ENCODE assay signal across 8 mouse cellular contexts in genomic region chr2:170220443-170220842, GRCm38 (mm10).
DNase-seq lines count a peak whose midpoint lies in the region; ATAC-seq and TF ChIP-seq lines count a peak whose summit lies in the region.

No protein-coding gene starts in this region.

- H3K27ac ChIP-seq in layer of hippocampus, adult 2 months: peak overlapping the region; percentile 86
- H3K27ac ChIP-seq in embryonic facial prominence, embryonic 11.5 days (replicated peaks; ENCODE audit: low read depth, low read length): peak overlapping the region; percentile 53
- peak overlapping the region; percentile 50; the same call in 1 of the 2 replicates for H3K27ac ChIP-seq in intestine, postnatal 0 days (ENCODE audit: low read depth, low read length)
- H3K27ac ChIP-seq in neural tube, embryonic 12.5 days: no peak overlapping the region

- H3K27me3 ChIP-seq in embryonic facial prominence, embryonic 11.5 days (ENCODE audit: control insufficient read depth, insufficient read depth, low read length): no peaks in the 10 kb centered on the region
- no peaks in the 10 kb centered on the region for H3K27me3 ChIP-seq in intestine, postnatal 0 days (replicated peaks; ENCODE audit: control insufficient read depth, insufficient read depth, low read length)
- no peaks in the 10 kb centered on the region for H3K27me3 ChIP-seq in neural tube, embryonic 12.5 days (replicated peaks)

- TF ChIP-seq CTCF in layer of hippocampus, adult 2 months (conservative IDR thresholded peaks at IDR 0.05): no peak
- no peak for TF ChIP-seq CTCF in intestine, postnatal 0 days (IDR thresholded peaks at IDR 0.05; ENCODE audit: low read depth)

- H3K9me3 ChIP-seq in embryonic facial prominence, embryonic 11.5 days (replicated peaks; ENCODE audit: control insufficient read depth, low read length): no peaks in the 10 kb centered on the region
- no peaks in the 10 kb centered on the region for H3K9me3 ChIP-seq in intestine, postnatal 0 days (ENCODE audit: control insufficient read depth)
- H3K9me3 ChIP-seq in neural tube, embryonic 12.5 days: no peaks in the 10 kb centered on the region

- H3K4me3 ChIP-seq in layer of hippocampus, adult 2 months: peak overlapping the region; percentile 45
- H3K4me3 ChIP-seq in embryonic facial prominence, embryonic 11.5 days (ENCODE audit: low read depth, low read length): no peak overlapping the region; the same call in 1 of the 2 replicates
- peak overlapping the region; percentile 32 for H3K4me3 ChIP-seq in intestine, postnatal 0 days (ENCODE audit: low read depth, low read length)
- H3K4me3 ChIP-seq in neural tube, embryonic 12.5 days: 0 out of 2 replicates have a peak overlapping the region, but pooled peaks have one; percentile 26

- no peak for DNase-seq in layer of hippocampus, adult 2 months (ENCODE audit: low spot score in 2 of 2)
- no peak for DNase-seq in layer of hippocampus, postnatal 10 days (ENCODE audit: low spot score in 2 of 2)
- no peak for DNase-seq in embryonic facial prominence, embryonic 11.5 days (ENCODE audit: low spot score)
- DNase-seq in cerebellum, adult 18-20 months: no peak
- DNase-seq in layer of hippocampus, postnatal 36 days: no peak
- no peak for DNase-seq in cerebellum, adult 11 months

- ATAC-seq in embryonic facial prominence, embryonic 11.5 days (replicated peaks; ENCODE audit: insufficient number of reproducible peaks, low FRiP score, low TSS enrichment, low read depth): no peak
- no peak for ATAC-seq in intestine, postnatal 0 days
- no peak for ATAC-seq in neural tube, embryonic 12.5 days (ENCODE audit: low FRiP score, low read depth)

- WGBS in embryonic facial prominence, embryonic 11.5 days: 1% methylated on average over 11 of the region's 11 CpGs
- 22% methylated on average over 11 of the region's 11 CpGs for WGBS in intestine, postnatal 0 days
- 2% methylated on average over 11 of the region's 11 CpGs for WGBS in neural tube, embryonic 12.5 days

- H3K36me3 ChIP-seq in embryonic facial prominence, embryonic 11.5 days (replicated peaks; ENCODE audit: control insufficient read depth, insufficient read depth, low read depth, low read length): no peaks in the 10 kb centered on the region
- no peaks in the 10 kb centered on the region for H3K36me3 ChIP-seq in intestine, postnatal 0 days (ENCODE audit: control insufficient read depth, insufficient read depth)
- H3K36me3 ChIP-seq in neural tube, embryonic 12.5 days: no peaks in the 10 kb centered on the region

- peak overlapping the region; percentile 19; the same call in 1 of the 2 replicates for H3K9ac ChIP-seq in embryonic facial prominence, embryonic 11.5 days (replicated peaks; ENCODE audit: low read length)
- peak overlapping the region; percentile 26; the same call in 1 of the 2 replicates for H3K9ac ChIP-seq in intestine, postnatal 0 days (ENCODE audit: low read depth, low read length)
- no peak overlapping the region for H3K9ac ChIP-seq in neural tube, embryonic 12.5 days

- peak overlapping the region; percentile 47 for H3K4me2 ChIP-seq in embryonic facial prominence, embryonic 11.5 days (ENCODE audit: low read depth, low read length)
- peak overlapping the region; percentile 68 for H3K4me2 ChIP-seq in intestine, postnatal 0 days (replicated peaks; ENCODE audit: low read depth)
- peak overlapping the region; percentile 63 for H3K4me2 ChIP-seq in neural tube, embryonic 12.5 days (replicated peaks)

- peaks cover 10% of the 10 kb centered on the region for H3K4me1 ChIP-seq in embryonic facial prominence, embryonic 11.5 days (ENCODE audit: control insufficient read depth, insufficient read depth, low read length)
- peaks cover 13% of the 10 kb centered on the region for H3K4me1 ChIP-seq in intestine, postnatal 0 days (replicated peaks; ENCODE audit: control insufficient read depth, insufficient read depth, low read length)
- peaks cover 55% of the 10 kb centered on the region for H3K4me1 ChIP-seq in neural tube, embryonic 12.5 days
